Mouse (Mus musculus): Measurements from ENCODE around the gene Fgfr4. TPM values are rescaled to one million over a fixed set of nuclear protein-coding genes. Genes with fewer than 3 reads are reported as not detected.
A peak's percentile ranks its signal among the peaks of the same experiment; 100 is the strongest.
"Not testable (repeated sequence)": the region's sequence is repeated elsewhere in the genome, so short reads cannot be mapped to it uniquely, and the experiment has no call there.

Gene Fgfr4
- total RNA-seq, 4 experiments from 2014 or later, result 0.37 to 1.2 (median 0.59) TPM

DNA sequence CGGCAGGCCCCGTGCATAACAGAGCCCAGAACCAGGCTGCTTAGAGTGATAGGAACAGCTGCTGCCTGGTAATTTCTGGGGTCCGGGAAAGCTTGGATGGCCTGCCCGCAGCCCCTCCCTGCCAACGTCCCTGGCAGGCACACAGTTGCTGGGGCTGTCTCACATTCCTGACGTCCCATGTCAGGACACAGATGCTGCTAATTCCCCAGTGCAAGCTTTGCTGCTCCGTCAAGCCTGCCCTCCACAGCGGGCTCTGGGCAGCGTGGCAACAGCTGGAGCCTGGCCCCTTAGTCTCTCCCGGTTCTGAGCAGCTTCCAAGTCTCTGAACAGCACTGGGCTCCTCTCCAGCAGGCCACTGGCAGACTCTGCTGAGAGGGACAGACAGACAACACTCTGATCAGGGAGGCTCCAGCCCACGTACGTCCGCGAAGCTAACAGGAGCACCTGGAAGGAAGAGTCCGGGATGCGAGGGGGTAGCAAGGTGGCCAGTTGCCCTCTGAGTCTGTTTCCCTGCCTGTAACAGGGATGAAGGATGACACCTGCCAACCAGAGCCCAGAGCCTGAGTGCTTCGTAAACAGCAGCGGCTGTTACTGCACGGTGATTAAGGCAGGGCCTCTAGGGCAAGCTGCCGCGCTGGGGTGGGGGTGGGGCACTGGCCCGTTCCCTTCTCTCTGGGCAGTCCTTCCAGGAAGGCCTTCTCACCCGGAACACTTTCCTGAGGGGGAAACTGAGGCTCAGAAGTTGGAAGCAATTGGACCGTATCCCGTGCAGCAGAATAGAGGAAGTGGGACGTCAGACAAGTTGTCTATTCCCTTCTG lies 19.3 kb downstream of the Fgfr4 start:
- peak; percentile 55 to 66 for DNase-seq (ENCODE audit: low spot score in 2 of 2)

GRCm38 (mm10) chr13:55172336-55172770 lies 19.9 kb downstream of the Fgfr4 start:
- no peak for DNase-seq (ENCODE audit: low spot score in 2 of 2)

GRCm38 (mm10) chr13:55174347-55174746 lies 21.9 kb downstream of the Fgfr4 start:
- DNase-seq (ENCODE audit: low spot score in 2 of 2), result no peak

GRCm38 (mm10) chr13:55176265-55176664 lies 23.8 kb downstream of the Fgfr4 start:
- DNase-seq (ENCODE audit: low spot score in 2 of 2), result no peak

GRCm38 (mm10) chr13:55177903-55178496 lies 25.6 kb downstream of the Fgfr4 start:
- DNase-seq (ENCODE audit: low spot score in 2 of 2), result no peak

GRCm38 (mm10) chr13:55178556-55178955 lies 26.1 kb downstream of the Fgfr4 start:
- peak; percentile 58 to 85 for DNase-seq (ENCODE audit: low spot score in 2 of 2)

GRCm38 (mm10) chr13:55179591-55179990 lies 27.2 kb downstream of the Fgfr4 start:
- DNase-seq (ENCODE audit: low spot score in 2 of 2), result no peak

DNA sequence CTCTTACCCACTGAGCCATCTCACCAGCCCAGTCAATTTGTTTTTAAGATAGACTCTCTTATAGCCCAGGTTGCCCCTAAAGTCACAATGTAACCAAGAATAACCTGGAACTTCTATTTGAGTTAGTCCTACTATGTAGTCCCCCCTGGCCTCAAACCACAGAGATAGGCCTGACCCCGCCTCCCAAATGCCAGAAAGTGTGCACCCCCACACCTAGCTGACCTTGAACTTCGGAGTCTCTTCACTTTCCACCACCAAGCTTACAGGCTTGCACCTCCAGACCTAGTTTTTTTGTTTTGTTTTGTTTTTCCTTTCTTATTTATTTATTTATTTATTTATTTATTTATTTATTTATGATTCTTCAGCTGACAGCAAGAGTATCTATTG lies 29.3 kb downstream of the Fgfr4 start:
- DNase-seq (ENCODE audit: low spot score in 2 of 2), result no peak

DNA sequence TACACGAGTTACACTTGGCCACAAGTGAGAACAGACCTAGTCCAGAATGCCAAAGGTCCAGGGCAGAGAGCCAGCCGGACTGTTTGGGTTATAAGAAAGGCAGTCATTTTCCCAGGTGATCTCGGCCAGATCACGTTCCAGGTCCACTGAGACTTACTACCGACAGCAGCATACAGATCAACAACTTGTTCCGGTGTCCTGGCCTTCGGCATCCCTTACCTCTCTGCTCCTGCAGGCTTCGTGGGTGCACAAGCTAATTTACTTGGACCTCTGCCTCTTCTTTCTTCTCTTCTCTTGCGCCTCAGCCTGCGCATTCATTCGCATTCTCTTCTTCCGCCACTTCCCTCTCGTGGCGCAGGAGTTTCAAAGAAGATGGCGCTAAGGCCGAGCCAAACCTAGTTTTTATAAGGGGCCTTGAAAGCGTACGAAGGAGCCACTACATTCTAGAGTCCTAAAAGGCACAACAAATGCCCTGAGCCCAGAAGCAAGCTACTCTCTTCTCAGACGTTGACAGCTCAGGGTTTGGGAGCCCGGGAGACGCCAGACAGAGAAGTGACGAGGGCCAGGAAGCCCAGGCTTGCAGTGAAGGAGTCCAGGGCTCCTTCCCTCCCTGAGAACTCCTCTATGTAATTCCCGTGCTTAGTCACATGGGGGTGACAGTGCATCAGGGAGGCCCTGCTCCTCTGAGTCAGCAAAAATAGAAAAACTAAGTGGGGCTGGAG lies 29.9 kb downstream of the Fgfr4 start:
- DNase-seq (ENCODE audit: low spot score in 2 of 2), result peak; percentile 50 to 55

DNA sequence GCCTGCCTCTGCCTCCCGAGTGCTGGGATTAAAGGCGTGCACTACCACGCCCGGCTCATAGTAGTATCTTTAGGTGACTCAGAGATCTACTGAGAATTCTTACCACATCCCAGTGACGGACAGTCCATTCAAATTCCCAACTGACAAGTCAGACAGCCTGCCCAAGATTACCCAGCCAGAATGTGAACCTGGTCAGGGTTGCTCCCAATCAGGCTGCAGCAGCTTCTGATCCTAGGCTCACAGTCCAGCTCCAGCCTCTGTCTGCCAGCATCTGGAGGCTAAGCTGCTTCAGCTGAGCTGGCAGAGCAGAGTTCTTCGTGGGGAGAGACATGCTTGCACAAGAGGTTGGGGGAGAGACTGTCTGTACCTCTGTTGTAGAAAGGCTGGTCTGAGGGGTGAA lies 30.9 kb downstream of the Fgfr4 start:
- no peak for DNase-seq (ENCODE audit: low spot score in 2 of 2)

- DNase-seq (ENCODE audit: low spot score in 2 of 2), result not testable (repeated sequence)
Measured at GRCm38 (mm10) chr13:55187062-55187461, 34.6 kb downstream of the Fgfr4 start.

DNA sequence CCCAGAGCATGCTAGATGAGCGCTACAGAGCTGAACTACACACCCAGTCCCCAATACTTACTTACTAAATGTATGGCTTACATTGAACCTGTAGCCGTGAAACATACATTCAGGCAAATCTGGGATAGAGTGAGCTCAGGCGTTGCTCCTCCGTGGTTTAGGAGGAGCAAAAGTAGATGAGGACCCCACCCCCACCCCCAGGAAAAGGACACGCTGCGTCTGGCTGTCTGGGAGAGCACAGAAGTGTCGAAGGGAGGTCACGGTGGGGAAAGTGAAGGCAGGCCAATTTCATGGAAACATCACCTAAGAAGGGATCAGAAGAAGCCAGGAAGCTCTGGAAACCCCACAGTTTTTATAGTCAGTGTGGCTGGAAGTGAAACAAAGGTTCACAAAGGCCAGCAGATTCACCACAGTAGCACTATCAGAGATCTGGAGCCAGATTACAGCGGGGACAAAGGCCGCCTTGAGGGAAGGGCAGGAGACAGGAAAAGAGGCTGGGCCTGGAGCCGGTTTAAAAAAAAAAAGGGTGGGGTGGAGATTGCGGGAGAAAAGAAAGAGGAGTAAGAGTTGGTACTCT lies 37.2 kb downstream of the Fgfr4 start:
- no peak for DNase-seq (ENCODE audit: low spot score in 2 of 2)

GRCm38 (mm10) chr13:55190121-55190868 lies 37.9 kb downstream of the Fgfr4 start:
- peak; percentile 92 to 95 for DNase-seq (ENCODE audit: low spot score in 2 of 2)

DNA sequence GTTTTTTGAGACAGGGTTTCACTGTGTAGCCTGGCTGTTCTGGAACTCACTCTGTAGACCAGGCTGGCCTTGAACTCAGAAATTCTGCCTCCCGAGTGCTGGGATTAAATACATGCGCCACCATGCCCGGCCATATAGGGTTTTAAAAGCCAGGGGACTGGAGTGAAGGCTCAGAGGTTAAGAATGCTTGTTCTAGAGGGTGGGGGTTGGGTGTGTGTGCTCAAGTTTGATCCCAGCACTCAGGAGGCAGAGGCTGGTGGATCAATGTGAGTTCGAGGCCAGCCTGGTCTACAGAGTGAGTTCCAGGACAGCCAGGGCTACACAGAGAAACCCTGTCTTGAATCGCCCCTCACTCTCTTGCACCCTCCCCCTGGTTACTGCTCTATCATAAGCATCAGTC lies 39.1 kb downstream of the Fgfr4 start:
- no peak for DNase-seq (ENCODE audit: low spot score in 2 of 2)

GRCm38 (mm10) chr13:55202758-55203157 lies 50.3 kb downstream of the Fgfr4 start:
- not testable (repeated sequence) for DNase-seq (ENCODE audit: low spot score in 2 of 2)

- no peak for DNase-seq (ENCODE audit: low spot score in 2 of 2)
Measured at GRCm38 (mm10) chr13:55203740-55204139, 51.3 kb downstream of the Fgfr4 start.

- DNase-seq (ENCODE audit: low spot score in 2 of 2), result no peak
Measured at GRCm38 (mm10) chr13:55204667-55205389, 52.4 kb downstream of the Fgfr4 start.

- DNase-seq (ENCODE audit: low spot score in 2 of 2), result no peak
Measured at GRCm38 (mm10) chr13:55205448-55206205, 53.2 kb downstream of the Fgfr4 start.

- no peak for DNase-seq (ENCODE audit: low spot score in 2 of 2)
Measured at GRCm38 (mm10) chr13:55208837-55209648, 56.6 kb downstream of the Fgfr4 start.
